Mouse (Mus musculus) heart, postnatal 0 days (tissue): ENCODE measurements around the gene Syn3.

Experiments used
- CTCF ChIP-seq: IDR thresholded peaks from 2 replicates; pipeline ENCODE4 v1.5.1; 2016; ENCODE audit warnings: antibody characterized with exemption, control low read depth, low read depth
- EP300 ChIP-seq: IDR thresholded peaks from 2 replicates; pipeline ENCODE4 v1.6.1; 2016; ENCODE audit warnings: antibody characterized with exemption, low read depth

GRCm38 (mm10) chr10:86345645-86346044, 153.1 kb downstream of the Syn3 start:
- TF ChIP-seq CTCF: no peak
- no peak for TF ChIP-seq EP300
